Mouse (Mus musculus): ENCODE measurements around the gene Atg9a. TPM values are rescaled to one million over a fixed set of nuclear protein-coding genes. Genes with fewer than 3 reads are reported as not detected.

Atg9a gene
- total and polyA plus RNA-seq, 3 experiments: 4.4 to 15.6 (median 12.9) TPM

- Histone ChIP-seq H3K36me3 (replicated peaks in 1 of 2; ENCODE audit: control insufficient read depth in 1 of 2, insufficient read depth in 1 of 2, low read length in 1 of 2) (no peaks in the 10 kb centered on the region), H3K79me2 (replicated peaks; ENCODE audit: control insufficient read depth, extremely low read depth, insufficient read depth, poor library complexity, severe bottlenecking) (no peaks in the 10 kb centered on the region), H3K4me1 (ENCODE audit: control insufficient read depth in 1 of 2, insufficient read depth in 2 of 2) (peaks cover 19 to 34% of the 10 kb centered on the region in 2 experiments), H3K27me3 (replicated peaks) (peaks cover 6% of the 10 kb centered on the region), H3K27ac (ENCODE audit: insufficient read depth, low read depth) (no peak overlapping the region), H3K9ac (ENCODE audit: insufficient read depth, low read depth) (no peak overlapping the region), H3K9me3 (replicated peaks; ENCODE audit: low read length) (no peaks in the 10 kb centered on the region), H3K4me2 (ENCODE audit: insufficient read depth, low read depth, poor library complexity, severe bottlenecking) (no peak overlapping the region), H3K4me3 (replicated peaks in 1 of 3; ENCODE audit: low read depth in 2 of 3, low read length in 2 of 3, poor library complexity in 1 of 3) (no peak overlapping the region)
- in situ Hi-C loops (cut with MboI; ENCODE audit: low pct_ligation_motif_present, low pct_unique_long_range_greater_than_20kb, low sequenced_read_pairs): no loop called here
- dilution Hi-C loops (cut with MboI; ENCODE audit: extremely low pct_ligation_motif_present, extremely low pct_unique_long_range_greater_than_20kb, low sequenced_read_pairs): no loop called here
- no peak for TF ChIP-seq MXI1 (IDR thresholded peaks at IDR 0.05; ENCODE audit: low read depth, low read length)
- no peak for TF ChIP-seq TCF12 (IDR thresholded peaks at IDR 0.05; ENCODE audit: low read depth, low read length)
- TF ChIP-seq MYC (IDR thresholded peaks at IDR 0.05; ENCODE audit: low read depth, low read length): no peak
- no peak for TF ChIP-seq MAFK (IDR thresholded peaks at IDR 0.05; ENCODE audit: insufficient replicate concordance, low read length)
- TF ChIP-seq E2F4 (IDR thresholded peaks at IDR 0.05; ENCODE audit: insufficient replicate concordance, low read depth, low read length): no peak
- no peak for DNase-seq (ENCODE audit: extremely low read depth)
Measured at GRCm38 (mm10) chr1:75227653-75228052, 35.7 kb upstream of the Atg9a start.

GRCm38 (mm10) chr1:75226138-75226537 is 34.1 kb upstream of the Atg9a start:
- dilution Hi-C loops (cut with MboI; ENCODE audit: extremely low pct_ligation_motif_present, extremely low pct_unique_long_range_greater_than_20kb, low sequenced_read_pairs): no loop called here
- Histone ChIP-seq H3K27me3 (replicated peaks) (peaks cover 6% of the 10 kb centered on the region), H3K79me2 (replicated peaks; ENCODE audit: control insufficient read depth, extremely low read depth, insufficient read depth, poor library complexity, severe bottlenecking) (no peaks in the 10 kb centered on the region), H3K9me3 (replicated peaks; ENCODE audit: low read length) (no peaks in the 10 kb centered on the region), H3K27ac (ENCODE audit: insufficient read depth, low read depth) (no peak overlapping the region), H3K4me1 (ENCODE audit: control insufficient read depth in 1 of 2, insufficient read depth in 2 of 2) (peaks cover 15 to 35% of the 10 kb centered on the region in 2 experiments), H3K4me2 (ENCODE audit: insufficient read depth, low read depth, poor library complexity, severe bottlenecking) (no peak overlapping the region), H3K4me3 (replicated peaks in 1 of 3; ENCODE audit: low read depth in 2 of 3, low read length in 2 of 3, poor library complexity in 1 of 3) (no peak overlapping the region), H3K36me3 (replicated peaks in 1 of 2; ENCODE audit: control insufficient read depth in 1 of 2, insufficient read depth in 1 of 2, low read length in 1 of 2) (no peaks in the 10 kb centered on the region), H3K9ac (ENCODE audit: insufficient read depth, low read depth) (no peak overlapping the region)
- in situ Hi-C loops (cut with MboI; ENCODE audit: low pct_ligation_motif_present, low pct_unique_long_range_greater_than_20kb, low sequenced_read_pairs): no loop called here
- TF ChIP-seq MEF2A (IDR thresholded peaks at IDR 0.05; ENCODE audit: borderline replicate concordance, low read depth, low read length): no peak
- no peak for TF ChIP-seq RCOR1 (conservative IDR thresholded peaks at IDR 0.05; ENCODE audit: low read depth, low read length)
- no peak for TF ChIP-seq BHLHE40 (IDR thresholded peaks at IDR 0.05; ENCODE audit: low read depth, low read length)
- TF ChIP-seq HCFC1 (IDR thresholded peaks at IDR 0.05; ENCODE audit: low read depth, low read length): no peak
- TF ChIP-seq RAD21 (IDR thresholded peaks at IDR 0.05; ENCODE audit: low read depth, low read length): no peak
- no peak for TF ChIP-seq ZMIZ1 (IDR thresholded peaks at IDR 0.05; ENCODE audit: low read depth, low read length)
- no peak for TF ChIP-seq TBP (conservative IDR thresholded peaks at IDR 0.05; ENCODE audit: low read depth, low read length)
- TF ChIP-seq USF1 (IDR thresholded peaks at IDR 0.05; ENCODE audit: low read depth, low read length): no peak
- TF ChIP-seq NELFE (IDR thresholded peaks at IDR 0.05; ENCODE audit: low read depth, low read length): no peak
- no peak for TF ChIP-seq MAZ (IDR thresholded peaks at IDR 0.05; ENCODE audit: low read depth, low read length)
- TF ChIP-seq GABPA (IDR thresholded peaks at IDR 0.05; ENCODE audit: insufficient replicate concordance, low read depth, low read length): no peak
- no peak for TF ChIP-seq NRF1 (IDR thresholded peaks at IDR 0.05; ENCODE audit: low read depth, low read length)
- no peak for TF ChIP-seq CHD1 (IDR thresholded peaks at IDR 0.05; ENCODE audit: low read depth, low read length)
- no peak for TF ChIP-seq UBTF (IDR thresholded peaks at IDR 0.05; ENCODE audit: low read depth, low read length)
- TF ChIP-seq IRF4 (IDR thresholded peaks at IDR 0.05; ENCODE audit: low read depth, low read length): no peak
- no peak for DNase-seq (ENCODE audit: extremely low read depth)
